Mouse (Mus musculus) spleen, adult 2 months (tissue): ENCODE measurements at regions not wholly inside any gene's neighbourhood (a gene's known extent, or its start where the extent isn't known, plus 50 kb on each side); places are given as distances from the start of the nearest gene placed in this dataset.

Source experiments
- DNase-seq, 2 experiments: peaks; one replicate each; pipeline versions ENCODE4 v3.0.0 to v3.0.0-alpha.2; 2012 to 2021; ENCODE audit warnings: low spot score in 2 of 2, low read depth in 1 of 2
- H3K27ac ChIP-seq: fragments of 200-500 bp; 2 replicates; pipeline ENCODE4 v1.5.1; 2012; ENCODE audit warnings: low read length, inconsistent platforms; ENCODE audit not compliant: insufficient read depth
- H3K27me3 ChIP-seq: fragments of 200-500 bp; 2 replicates; pipeline ENCODE4 v1.6.1; 2012; ENCODE audit warnings: mild to moderate bottlenecking, moderate library complexity, low read length, inconsistent platforms; ENCODE audit not compliant: control insufficient read depth, insufficient read depth
- H3K36me3 ChIP-seq: fragments of 200-500 bp; 2 replicates; pipeline ENCODE4 v1.6.1; 2012; ENCODE audit warnings: mild to moderate bottlenecking, low read length, inconsistent platforms; ENCODE audit not compliant: control insufficient read depth, insufficient read depth
- H3K4me1 ChIP-seq: fragments of 200-500 bp; 2 replicates; pipeline ENCODE4 v1.6.1; 2011; ENCODE audit warnings: inconsistent platforms; ENCODE audit not compliant: control insufficient read depth, insufficient read depth, insufficient read length
- H3K4me3 ChIP-seq: fragments of 200-500 bp; 2 replicates; pipeline ENCODE4 v1.5.1; 2011; ENCODE audit warnings: mild to moderate bottlenecking, inconsistent platforms; ENCODE audit not compliant: insufficient read depth, insufficient read length; ENCODE audit errors: extremely low read depth
- CTCF ChIP-seq: fragments of 200-500 bp; IDR thresholded peaks from 2 replicates; pipeline ENCODE4 v1.5.1; 2011; ENCODE audit warnings: mild to moderate bottlenecking, inconsistent platforms; ENCODE audit not compliant: insufficient read depth, insufficient read length, insufficient replicate concordance; ENCODE audit errors: extremely low read depth
- POLR2A ChIP-seq: fragments of 200-500 bp; IDR thresholded peaks from 2 replicates; pipeline ENCODE4 v1.6.1; 2011; ENCODE audit warnings: low read depth, low read length, inconsistent platforms
- WGBS: fragments of 180-500 bp; shearing (Covaris S2); methylation state at CpG from one replicate; pipeline ENCODE4 v1.1.7; 2018; 5-methylcytosine and 5-hydroxymethylcytosine counted together

GRCm38 (mm10) chr19:36178828-36179251, 58.9 kb upstream of the Ankrd1 start:
- no peaks in the 10 kb centered on the region for H3K4me1 ChIP-seq
- WGBS, result 83% methylated on average over 6 of the region's 6 CpGs
- H3K36me3 ChIP-seq, result no peaks in the 10 kb centered on the region
- H3K27ac ChIP-seq, result no peak overlapping the region
- DNase-seq, result no peak
- TF ChIP-seq CTCF (no peak), POLR2A (no peak)
- H3K4me3 ChIP-seq, result no peak overlapping the region
- no peaks in the 10 kb centered on the region for H3K27me3 ChIP-seq

GRCm38 (mm10) chr19:36180329-36180728, 60.4 kb upstream of the Ankrd1 start:
- no peaks in the 10 kb centered on the region for H3K36me3 ChIP-seq
- no peak for DNase-seq
- H3K27ac ChIP-seq, result no peak overlapping the region
- TF ChIP-seq POLR2A (no peak), CTCF (no peak)
- 84% methylated on average over 7 of the region's 7 CpGs for WGBS
- H3K4me1 ChIP-seq, result no peaks in the 10 kb centered on the region
- H3K27me3 ChIP-seq, result no peaks in the 10 kb centered on the region
- H3K4me3 ChIP-seq, result no peak overlapping the region

- no peak overlapping the region for H3K27ac ChIP-seq
- 82% methylated on average over 2 of the region's 2 CpGs for WGBS
- no peaks in the 10 kb centered on the region for H3K4me1 ChIP-seq
- no peak for DNase-seq
- H3K27me3 ChIP-seq, result no peaks in the 10 kb centered on the region
- H3K36me3 ChIP-seq, result no peaks in the 10 kb centered on the region
- no peak overlapping the region for H3K4me3 ChIP-seq
- TF ChIP-seq CTCF (no peak), POLR2A (no peak)
Observed at GRCm38 (mm10) chr19:36181535-36181934, 61.6 kb upstream of the Ankrd1 start.

GRCm38 (mm10) chr19:36183127-36183526, 63.2 kb upstream of the Ankrd1 start:
- Histone ChIP-seq H3K4me1 (no peaks in the 10 kb centered on the region), H3K4me3 (no peak overlapping the region), H3K36me3 (no peaks in the 10 kb centered on the region), H3K27me3 (no peaks in the 10 kb centered on the region), H3K27ac (no peak overlapping the region)
- DNase-seq, result peak; percentile 58 to 65
- TF ChIP-seq POLR2A (no peak), CTCF (peak; percentile 66; the same call in 1 of the 2 replicates)
- 5% methylated on average over 2 of the region's 2 CpGs for WGBS

GRCm38 (mm10) chr19:36189662-36190061, 69.8 kb upstream of the Ankrd1 start:
- H3K36me3 ChIP-seq, result no peaks in the 10 kb centered on the region
- WGBS, result 57% methylated on average over 5 of the region's 5 CpGs
- H3K4me3 ChIP-seq, result no peak overlapping the region
- TF ChIP-seq CTCF, result no peak
- TF ChIP-seq POLR2A, result no peak
- no peak for DNase-seq
- H3K4me1 ChIP-seq, result no peaks in the 10 kb centered on the region
- no peaks in the 10 kb centered on the region for H3K27me3 ChIP-seq
- no peak overlapping the region for H3K27ac ChIP-seq

GRCm38 (mm10) chr19:36191641-36192040, 71.7 kb upstream of the Ankrd1 start:
- H3K27ac ChIP-seq, result no peak overlapping the region
- 89% methylated on average over 7 of the region's 7 CpGs for WGBS
- H3K27me3 ChIP-seq, result no peaks in the 10 kb centered on the region
- no peak overlapping the region for H3K4me3 ChIP-seq
- H3K36me3 ChIP-seq, result no peaks in the 10 kb centered on the region
- no peaks in the 10 kb centered on the region for H3K4me1 ChIP-seq
- DNase-seq, result no peak
- no peak for TF ChIP-seq POLR2A
- TF ChIP-seq CTCF, result no peak

- no peak for TF ChIP-seq POLR2A
- no peak for TF ChIP-seq CTCF
- no peak overlapping the region for H3K4me3 ChIP-seq
- 87% methylated on average over 2 of the region's 2 CpGs for WGBS
- no peak overlapping the region for H3K27ac ChIP-seq
- H3K36me3 ChIP-seq, result no peaks in the 10 kb centered on the region
- no peak for DNase-seq
- H3K27me3 ChIP-seq, result no peaks in the 10 kb centered on the region
- H3K4me1 ChIP-seq, result no peaks in the 10 kb centered on the region
Observed at GRCm38 (mm10) chr19:36204269-36204668, 84.4 kb upstream of the Ankrd1 start.
